Mouse (Mus musculus) heart, embryonic 11.5 days (tissue): Measurements from ENCODE around the gene Ccin. TPM values are rescaled to one million over a fixed set of nuclear protein-coding genes. Genes with fewer than 3 reads are reported as not detected.

Experiments used
- ATAC-seq: fragments of 200-750 bp; cut with Nextera tagmentation; replicated peaks from 2 replicates; pipeline ENCODE4 v1.8.0; 2017; ENCODE audit warnings: moderate library complexity; ENCODE audit not compliant: insufficient number of reproducible peaks, low FRiP score, low TSS enrichment
- H3K27ac ChIP-seq: fragments of 300-500 bp; sonication (generic); 2 replicates; pipeline ENCODE4 v1.5.1; 2014; ENCODE audit warnings: mild to moderate bottlenecking, low read depth, low read length
- H3K27me3 ChIP-seq: fragments of 300-500 bp; sonication (generic); 2 replicates; pipeline ENCODE4 v1.6.1; 2014; ENCODE audit warnings: mild to moderate bottlenecking, low read length, mixed read lengths; ENCODE audit not compliant: control insufficient read depth, insufficient read depth
- H3K36me3 ChIP-seq: fragments of 300-500 bp; sonication (generic); 2 replicates; pipeline ENCODE4 v1.6.1; 2014; ENCODE audit warnings: mild to moderate bottlenecking, low read length, moderate library complexity, mixed read lengths; ENCODE audit not compliant: control insufficient read depth, insufficient read depth
- H3K4me1 ChIP-seq: fragments of 300-500 bp; sonication (generic); 2 replicates; pipeline ENCODE4 v1.6.1; 2014; ENCODE audit warnings: low read length; ENCODE audit not compliant: control insufficient read depth, insufficient read depth
- H3K4me2 ChIP-seq: fragments of 300-500 bp; sonication (generic); 2 replicates; pipeline ENCODE4 v1.6.1; 2014; ENCODE audit warnings: mild to moderate bottlenecking, moderate library complexity
- H3K4me3 ChIP-seq: fragments of 300-500 bp; sonication (generic); 2 replicates; pipeline ENCODE4 v1.5.1; 2014; ENCODE audit warnings: low read depth, low read length
- H3K9ac ChIP-seq: fragments of 300-500 bp; sonication (generic); 2 replicates; pipeline ENCODE4 v1.6.1; 2014; ENCODE audit warnings: mild to moderate bottlenecking, low read depth, low read length, moderate library complexity
- H3K9me3 ChIP-seq: fragments of 300-500 bp; sonication (generic); replicated peaks from 2 replicates; pipeline ENCODE4 v1.6.1; 2016; ENCODE audit warnings: low read length; ENCODE audit not compliant: control insufficient read depth
- WGBS: fragments of 180-500 bp; shearing (Covaris S2); extraction: QIAGEN DNeasy Blood & Tissue Kit; methylation state at CpG from one replicate; pipeline ENCODE4 v1.1.7; 2014; ENCODE audit not compliant: insufficient replicate concordance; 5-methylcytosine and 5-hydroxymethylcytosine counted together
- polyA plus RNA-seq: library from polyadenylated mRNA; unstranded; fragments of >200 nt; fragmentation: Nextera tagmentation; extraction: Ambion mirVana; gene quantifications from 2 replicates; pipeline ENCODE4 v1.2.1, GENCODE M21; 2014

The Ccin gene
- polyA plus RNA-seq, 1 experiment from 2014 or later = not detected

DNA sequence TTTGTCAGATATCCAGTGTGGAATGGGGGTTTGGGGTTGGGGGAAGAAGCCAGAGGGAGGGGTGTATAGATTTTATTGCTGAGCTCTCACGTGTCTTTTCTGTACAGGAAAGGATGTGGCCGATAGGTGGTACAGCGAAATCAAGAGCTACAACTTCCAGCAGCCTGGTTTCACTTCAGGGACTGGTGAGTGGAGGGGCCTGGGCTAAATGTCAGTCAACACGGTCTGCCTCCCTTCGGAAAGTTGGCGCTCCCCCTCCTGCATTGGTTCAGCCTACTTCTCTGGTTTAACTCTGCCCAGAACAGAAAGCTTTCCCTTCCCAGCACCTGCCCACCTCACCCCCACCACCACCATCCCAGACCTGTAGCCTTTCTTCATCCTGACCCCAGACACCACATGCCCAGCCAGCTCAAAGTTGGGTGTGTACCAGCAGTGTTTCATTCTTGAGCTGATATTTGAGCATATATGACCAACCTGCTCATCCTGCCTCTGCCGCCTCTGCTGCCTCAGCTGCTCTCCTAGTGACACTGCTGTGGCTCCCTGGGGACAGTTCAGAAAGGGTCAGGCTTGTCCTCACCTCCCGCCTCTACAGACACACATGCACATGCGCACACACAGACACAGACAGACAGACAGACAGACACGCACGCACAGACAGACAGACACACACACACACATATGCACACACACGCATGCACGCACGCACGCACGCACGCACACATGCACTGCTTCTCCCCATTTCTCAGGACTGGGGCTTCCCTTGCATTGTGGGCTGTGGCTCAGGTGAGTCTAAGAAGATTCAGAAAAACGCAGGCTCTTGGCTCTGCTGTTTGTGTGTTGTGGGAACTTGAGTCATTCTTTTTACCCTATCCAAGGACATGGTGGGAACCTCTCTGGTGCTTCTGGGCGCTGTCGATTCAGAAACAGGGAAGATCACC is 12.6 kb upstream of the Ccin start:
- 83% methylated on average over 20 of the region's 20 CpGs for WGBS
- ATAC-seq = no peak

DNA sequence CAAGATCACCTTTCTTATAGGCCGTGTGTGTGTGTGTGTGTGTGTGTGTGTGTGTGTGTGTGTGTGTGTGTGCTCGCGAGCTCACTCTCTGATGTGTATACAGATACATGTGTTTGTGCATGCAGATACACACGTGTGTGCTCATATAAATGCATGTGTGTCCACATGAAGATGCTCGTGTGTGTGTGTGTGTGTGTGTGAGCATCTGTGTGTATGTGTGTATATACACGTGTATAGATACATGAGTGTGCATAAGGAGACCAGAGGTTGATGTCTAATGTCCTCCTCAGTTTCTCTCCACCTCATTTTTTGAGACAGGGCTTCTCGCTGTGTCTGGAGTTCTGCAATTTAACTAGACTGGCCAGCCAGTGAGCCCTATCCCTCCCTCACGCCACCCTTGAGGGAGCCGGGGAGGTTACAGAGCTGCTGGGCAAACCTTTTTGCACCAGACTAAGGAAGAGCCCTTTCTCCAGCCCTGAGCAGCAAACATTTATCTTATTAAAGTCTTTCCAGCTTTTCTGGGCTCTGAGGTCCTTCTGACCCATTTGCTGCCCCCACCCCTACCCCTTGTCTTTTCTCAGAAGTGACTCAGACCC is 11.6 kb upstream of the Ccin start:
- ATAC-seq = no peak
- Histone ChIP-seq H3K27ac (peak overlapping the region; percentile 88), H3K9me3 (no peaks in the 10 kb centered on the region), H3K36me3 (no peaks in the 10 kb centered on the region), H3K4me1 (peaks cover 34% of the 10 kb centered on the region), H3K4me2 (peak overlapping the region; percentile 42), H3K4me3 (no peak overlapping the region), H3K9ac (peak overlapping the region; percentile 47; the same call in 1 of the 2 replicates), H3K27me3 (no peaks in the 10 kb centered on the region)
- WGBS = 59% methylated on average over 9 of the region's 9 CpGs

More for the DNA sequence above, 12.6 kb upstream of the Ccin start:
- H3K27ac ChIP-seq = no peak overlapping the region
- peaks cover 34% of the 10 kb centered on the region for H3K4me1 ChIP-seq
- no peak overlapping the region for H3K4me2 ChIP-seq
- no peak overlapping the region for H3K4me3 ChIP-seq
- no peaks in the 10 kb centered on the region for H3K27me3 ChIP-seq
- H3K9ac ChIP-seq = no peak overlapping the region
- no peaks in the 10 kb centered on the region for H3K9me3 ChIP-seq
- H3K36me3 ChIP-seq = no peaks in the 10 kb centered on the region

DNA sequence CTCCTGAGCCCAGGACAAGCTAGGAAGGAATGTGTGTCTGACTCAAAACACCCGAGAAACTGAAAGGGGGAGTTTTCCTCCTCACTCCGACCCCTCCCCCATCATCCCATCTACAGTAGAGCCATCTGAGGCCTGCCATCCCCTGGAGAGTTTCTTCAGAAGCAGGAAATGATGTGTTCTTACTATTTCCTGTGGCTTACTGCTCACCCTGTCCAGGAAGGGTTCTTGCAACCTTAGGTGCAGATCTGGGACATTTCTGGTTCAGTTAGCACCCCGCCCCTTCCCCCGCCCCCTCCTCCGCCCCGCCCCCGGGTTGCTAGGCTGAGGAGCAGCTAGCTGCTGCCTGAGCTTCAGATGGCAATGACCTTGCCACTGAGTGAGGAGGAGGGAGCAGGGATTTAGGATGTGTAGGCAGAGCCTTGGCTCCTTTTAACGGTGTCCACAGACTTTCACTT is 11.1 kb upstream of the Ccin start:
- peak; percentile 45; the same call in 1 of the 2 replicates for ATAC-seq
- Histone ChIP-seq H3K27ac (peak overlapping the region; percentile 88), H3K4me2 (peak overlapping the region; percentile 42), H3K4me1 (peaks cover 34% of the 10 kb centered on the region), H3K36me3 (no peaks in the 10 kb centered on the region), H3K4me3 (no peak overlapping the region), H3K9ac (no peak overlapping the region), H3K27me3 (no peaks in the 10 kb centered on the region), H3K9me3 (no peaks in the 10 kb centered on the region)
- WGBS = 2% methylated on average over 8 of the region's 8 CpGs

DNA sequence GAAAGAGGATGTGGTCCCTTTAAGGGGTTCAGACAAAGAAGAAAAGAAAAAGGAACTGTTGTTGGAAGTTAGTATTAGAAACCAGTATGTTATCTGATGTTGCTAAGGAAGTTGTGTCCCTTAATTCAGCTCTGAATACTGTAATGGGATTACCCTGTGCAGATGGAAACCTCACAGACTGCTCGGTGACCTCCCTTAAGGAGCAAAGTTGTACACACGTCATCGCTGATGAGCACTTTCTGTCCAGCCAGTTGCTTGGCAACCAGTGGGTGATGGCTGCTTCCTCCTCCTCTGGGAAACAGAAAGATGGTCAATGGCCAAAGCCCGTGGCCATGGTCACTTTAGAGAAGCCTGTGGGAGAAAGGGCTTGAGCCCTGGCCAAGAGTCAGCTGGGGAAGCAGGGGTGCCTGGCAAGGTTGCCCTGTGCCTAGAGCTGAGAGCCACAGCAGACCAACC is 9.7 kb upstream of the Ccin start:
- Histone ChIP-seq H3K4me1 (peaks cover 28% of the 10 kb centered on the region), H3K9me3 (no peaks in the 10 kb centered on the region), H3K4me2 (no peak overlapping the region), H3K9ac (no peak overlapping the region), H3K27ac (no peak overlapping the region), H3K4me3 (no peak overlapping the region), H3K27me3 (no peaks in the 10 kb centered on the region), H3K36me3 (no peaks in the 10 kb centered on the region)
- WGBS = 50% methylated on average over 4 of the region's 4 CpGs
- ATAC-seq = no peak

DNA sequence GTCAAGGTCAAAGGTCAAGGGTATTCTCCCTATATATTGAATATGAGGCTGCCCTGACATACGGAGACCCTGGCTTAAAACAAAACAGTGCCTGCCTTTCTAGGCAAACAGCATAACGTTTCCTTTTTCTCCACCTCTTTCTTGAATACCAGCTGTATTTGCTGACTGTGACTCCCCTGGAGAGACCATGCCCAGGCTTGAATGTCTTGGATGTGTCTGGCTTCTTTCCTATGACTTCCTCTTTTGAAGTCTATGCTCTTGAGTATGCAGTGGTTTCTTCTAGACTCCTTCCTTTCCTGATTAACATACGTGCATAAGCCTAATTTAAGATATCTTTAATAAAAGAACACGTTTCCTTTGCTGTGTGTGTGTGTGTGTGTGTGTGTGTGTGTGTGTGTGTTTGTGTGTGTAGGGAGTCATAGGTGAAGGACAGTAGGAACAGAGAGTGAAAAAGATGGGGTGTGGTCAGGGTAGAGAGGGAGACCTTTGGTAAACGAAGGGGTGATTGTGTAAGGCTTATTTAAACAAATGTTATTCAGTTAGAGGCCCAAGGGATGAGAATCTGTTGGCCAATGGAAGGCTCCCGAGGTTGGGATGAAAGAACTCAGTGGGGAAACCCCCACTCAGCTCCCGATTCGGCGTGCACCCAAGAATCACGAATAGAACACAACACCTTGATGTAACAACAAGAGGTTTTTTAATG is 8.2 kb upstream of the Ccin start:
- WGBS = 85% methylated on average over 9 of the region's 10 CpGs
- Histone ChIP-seq H3K4me1 (peaks cover 24% of the 10 kb centered on the region), H3K9me3 (no peaks in the 10 kb centered on the region), H3K4me3 (no peak overlapping the region), H3K9ac (0 out of 2 replicates have a peak overlapping the region, but pooled peaks have one; percentile 16), H3K4me2 (no peak overlapping the region), H3K27me3 (no peaks in the 10 kb centered on the region), H3K27ac (no peak overlapping the region), H3K36me3 (no peaks in the 10 kb centered on the region)
- no peak for ATAC-seq

DNA sequence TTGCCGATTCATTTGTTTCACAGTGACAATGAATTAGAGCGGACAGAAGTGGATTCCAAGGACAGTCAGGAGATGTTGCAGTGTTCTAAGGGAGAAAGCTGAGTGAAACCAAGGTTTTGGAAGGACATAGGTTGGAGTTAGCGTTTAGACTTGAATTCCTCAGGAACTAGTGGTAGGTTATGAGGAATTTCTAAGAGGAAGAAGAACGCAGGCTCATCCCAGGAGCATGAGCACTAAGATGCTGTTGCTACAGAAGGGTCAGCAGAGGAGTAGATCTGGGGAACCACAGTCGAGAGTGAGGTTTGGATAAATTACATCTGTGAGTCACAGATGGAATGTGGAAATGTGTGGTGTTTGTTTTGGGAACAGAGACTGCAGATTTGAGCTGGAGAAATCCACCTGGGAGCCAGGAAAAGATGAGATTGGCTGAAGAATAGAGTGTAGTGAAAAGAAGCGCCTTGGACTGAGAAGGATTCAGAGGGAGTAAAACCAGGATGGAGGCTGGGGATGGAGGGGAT is 7.0 kb upstream of the Ccin start:
- no peak for ATAC-seq

DNA sequence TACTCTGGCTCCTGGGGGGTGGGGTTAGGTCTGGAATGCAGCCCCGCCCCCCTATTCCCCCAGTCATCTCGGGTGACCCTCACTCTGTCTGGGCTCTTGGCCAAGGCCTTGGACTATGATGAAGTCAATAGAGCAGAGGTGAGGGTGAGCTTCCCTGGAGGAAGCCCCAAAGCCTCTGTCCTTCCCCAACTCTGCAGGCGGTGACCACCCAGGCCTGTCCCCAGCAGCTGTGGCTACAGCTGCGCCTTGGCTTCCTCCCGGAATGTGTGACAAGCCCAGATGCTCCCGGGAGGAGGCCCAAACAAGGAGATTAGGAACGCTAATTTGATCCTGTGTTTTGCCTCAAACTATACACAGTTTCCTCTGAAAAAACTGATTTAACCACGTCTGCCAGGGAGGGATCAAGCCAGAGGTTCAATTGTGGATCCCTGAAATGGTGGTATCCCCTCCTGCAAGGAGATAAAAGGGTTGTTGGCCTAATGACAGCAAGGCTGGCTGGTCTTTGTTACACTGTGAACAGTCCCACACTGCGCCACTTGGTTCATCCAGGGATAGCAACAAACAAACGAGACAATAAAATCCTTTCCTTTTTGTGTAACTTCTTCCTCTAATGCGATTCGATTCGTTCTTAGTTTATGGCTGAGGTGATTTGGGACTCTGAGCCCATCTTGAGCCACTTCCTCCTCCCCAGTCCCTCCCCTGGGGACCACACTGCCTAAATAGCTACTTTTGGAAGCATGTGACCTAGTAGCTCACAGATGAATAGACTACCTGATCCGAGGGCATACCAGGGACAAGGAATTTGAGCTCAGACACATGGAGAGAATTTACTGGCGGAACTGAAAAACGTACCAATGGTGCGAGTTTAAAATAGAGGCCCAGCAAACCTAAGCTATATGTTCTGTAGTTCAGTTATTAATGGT is 4.5 kb upstream of the Ccin start:
- H3K36me3 ChIP-seq = no peaks in the 10 kb centered on the region
- ATAC-seq = 0 out of 2 replicates have a peak, but pooled peaks have one; percentile 33
- peak overlapping the region; percentile 54 for H3K27ac ChIP-seq
- peaks cover 13% of the 10 kb centered on the region for H3K4me1 ChIP-seq
- H3K4me3 ChIP-seq = no peak overlapping the region
- H3K9me3 ChIP-seq = no peaks in the 10 kb centered on the region
- 0 out of 2 replicates have a peak overlapping the region, but pooled peaks have one; percentile 34 for H3K9ac ChIP-seq
- 36% methylated on average over 17 of the region's 17 CpGs for WGBS
- no peak overlapping the region for H3K4me2 ChIP-seq
- 0 out of 2 replicates have a peak, but pooled peaks cover 2% of the 10 kb centered on the region for H3K27me3 ChIP-seq

More for the DNA sequence above, 7.0 kb upstream of the Ccin start:
- WGBS = 79% methylated on average over 6 of the region's 6 CpGs
- H3K4me2 ChIP-seq = no peak overlapping the region
- H3K27me3 ChIP-seq = no peaks in the 10 kb centered on the region
- H3K4me3 ChIP-seq = no peak overlapping the region
- H3K9me3 ChIP-seq = no peaks in the 10 kb centered on the region
- no peaks in the 10 kb centered on the region for H3K36me3 ChIP-seq
- H3K9ac ChIP-seq = no peak overlapping the region
- H3K27ac ChIP-seq = no peak overlapping the region
- H3K4me1 ChIP-seq = peaks cover 24% of the 10 kb centered on the region
